12 mouse cellular contexts compared by ENCODE assay signal in genomic region chr2:113674647-113675443, GRCm38 (mm10).
DNase-seq lines count a peak whose midpoint lies in the region; ATAC-seq and TF ChIP-seq lines count a peak whose summit lies in the region.
"Had no signal": no experiment of that assay in that cellular context is flagged by ENCODE, and none has a peak within 500 bp of the region (broad histone marks: within the 10 kb centered on the region; RNA-seq: fewer than 3 reads in every experiment).

No protein-coding gene starts in this region.

- no peaks in the 10 kb centered on the region for H3K27me3 ChIP-seq in liver, embryonic 12.5 days (replicated peaks)
- no peaks in the 10 kb centered on the region for H3K27me3 ChIP-seq in forebrain, embryonic 16.5 days (replicated peaks; ENCODE audit: control insufficient read depth, insufficient read depth, low read length)
- H3K27me3 ChIP-seq in limb, embryonic 14.5 days (ENCODE audit: control insufficient read depth, insufficient read depth, low read length), result no peaks in the 10 kb centered on the region
- H3K27me3 ChIP-seq: stomach, embryonic 15.5 days had no signal

- H3K9ac ChIP-seq in liver, embryonic 12.5 days, result no peak overlapping the region
- H3K9ac ChIP-seq in forebrain, embryonic 16.5 days (replicated peaks; ENCODE audit: low read depth, low read length), result no peak overlapping the region
- no peak overlapping the region for H3K9ac ChIP-seq in limb, embryonic 14.5 days (ENCODE audit: low read depth, low read length, severe bottlenecking)
- H3K9ac ChIP-seq: liver, embryonic 14.5 days; stomach, embryonic 15.5 days had no signal

- no peak overlapping the region for H3K4me2 ChIP-seq in liver, embryonic 12.5 days
- no peak overlapping the region for H3K4me2 ChIP-seq in forebrain, embryonic 16.5 days (ENCODE audit: low read length)
- H3K4me2 ChIP-seq in limb, embryonic 14.5 days (replicated peaks; ENCODE audit: low read depth, low read length, severe bottlenecking), result 0 out of 2 replicates have a peak overlapping the region, but pooled peaks have one; percentile 17
- H3K4me2 ChIP-seq: stomach, embryonic 15.5 days had no signal

- DNase-seq in liver, result peak; percentile 12
- no peak for DNase-seq in limb, embryonic 14.5 days (ENCODE audit: low spot score)
- peak; percentile 18 for DNase-seq in retina, postnatal 1 day
- DNase-seq in cerebellum, postnatal 36 days, result no peak
- DNase-seq in frontal cortex, postnatal 25 days (ENCODE audit: low spot score in 2 of 2), result no peak
- no peak for DNase-seq in spleen, adult 12 weeks (ENCODE audit: low spot score)
- DNase-seq: cerebellum, adult 9-11 months; kidney, postnatal 25 days had no signal

- ATAC-seq in liver, embryonic 12.5 days, result no peak
- ATAC-seq in forebrain, embryonic 16.5 days, result peak; percentile 28; the same call in 1 of the 2 replicates
- peak; percentile 60; the same call in 1 of the 2 replicates for ATAC-seq in limb, embryonic 14.5 days (ENCODE audit: low FRiP score, low read depth)

- H3K4me1 ChIP-seq in liver, embryonic 12.5 days, result no peaks in the 10 kb centered on the region
- peaks cover 4% of the 10 kb centered on the region; the same call in 1 of the 2 replicates for H3K4me1 ChIP-seq in forebrain, embryonic 16.5 days (replicated peaks; ENCODE audit: control insufficient read depth, insufficient read depth, low read length)
- peaks cover 6% of the 10 kb centered on the region for H3K4me1 ChIP-seq in limb, embryonic 14.5 days (ENCODE audit: control insufficient read depth, insufficient read depth, low read length)

- no peak for TF ChIP-seq POLR2A in limb, embryonic 14.5 days (IDR thresholded peaks at IDR 0.05; ENCODE audit: borderline replicate concordance, extremely low read depth, insufficient read depth, insufficient read length)

- H3K27ac ChIP-seq in liver, embryonic 12.5 days, result no peak overlapping the region
- no peak overlapping the region for H3K27ac ChIP-seq in forebrain, embryonic 16.5 days (ENCODE audit: low read length)
- H3K27ac ChIP-seq in limb, embryonic 14.5 days (replicated peaks; ENCODE audit: low read depth, low read length), result no peak overlapping the region
- H3K27ac ChIP-seq: liver, embryonic 14.5 days; stomach, embryonic 15.5 days had no signal

- H3K36me3 ChIP-seq in liver, embryonic 12.5 days, result no peaks in the 10 kb centered on the region
- no peaks in the 10 kb centered on the region for H3K36me3 ChIP-seq in forebrain, embryonic 16.5 days (ENCODE audit: control insufficient read depth, insufficient read depth)
- no peaks in the 10 kb centered on the region for H3K36me3 ChIP-seq in limb, embryonic 14.5 days (ENCODE audit: control insufficient read depth, insufficient read depth, low read length)
- H3K36me3 ChIP-seq: stomach, embryonic 15.5 days had no signal

- H3K9me3 ChIP-seq in liver, embryonic 12.5 days (replicated peaks), result no peaks in the 10 kb centered on the region
- H3K9me3 ChIP-seq in forebrain, embryonic 16.5 days (ENCODE audit: control insufficient read depth, low read length), result no peaks in the 10 kb centered on the region
- H3K9me3 ChIP-seq in limb, embryonic 14.5 days (ENCODE audit: control insufficient read depth, low read length), result no peaks in the 10 kb centered on the region
- H3K9me3 ChIP-seq: stomach, embryonic 15.5 days had no signal

- no peak overlapping the region for H3K4me3 ChIP-seq in liver, embryonic 12.5 days
- no peak overlapping the region for H3K4me3 ChIP-seq in forebrain, embryonic 16.5 days (replicated peaks; ENCODE audit: low read length)
- no peak overlapping the region for H3K4me3 ChIP-seq in limb, embryonic 14.5 days (replicated peaks; ENCODE audit: low read length)
- H3K4me3 ChIP-seq: stomach, embryonic 15.5 days had no signal

- WGBS in liver, embryonic 12.5 days (ENCODE audit: insufficient replicate concordance), result 38% methylated on average over 10 of the region's 10 CpGs
- 11% methylated on average over 10 of the region's 10 CpGs for WGBS in forebrain, embryonic 16.5 days
- WGBS in limb, embryonic 14.5 days, result 6% methylated on average over 10 of the region's 10 CpGs

Comparison
In these comparisons a context has a peak if more than half of its experiments do, and no peak if none do; other contexts are left out.
1. DNase-seq: peak in liver (single experiment) and retina, postnatal 1 day (single experiment); none in limb, embryonic 14.5 days (single experiment), cerebellum, postnatal 36 days (0 of 2), frontal cortex, postnatal 25 days (0 of 2) and spleen, adult 12 weeks (single experiment).